Mouse (Mus musculus): ENCODE data around the gene Smad3.

Gene Smad3

DNA sequence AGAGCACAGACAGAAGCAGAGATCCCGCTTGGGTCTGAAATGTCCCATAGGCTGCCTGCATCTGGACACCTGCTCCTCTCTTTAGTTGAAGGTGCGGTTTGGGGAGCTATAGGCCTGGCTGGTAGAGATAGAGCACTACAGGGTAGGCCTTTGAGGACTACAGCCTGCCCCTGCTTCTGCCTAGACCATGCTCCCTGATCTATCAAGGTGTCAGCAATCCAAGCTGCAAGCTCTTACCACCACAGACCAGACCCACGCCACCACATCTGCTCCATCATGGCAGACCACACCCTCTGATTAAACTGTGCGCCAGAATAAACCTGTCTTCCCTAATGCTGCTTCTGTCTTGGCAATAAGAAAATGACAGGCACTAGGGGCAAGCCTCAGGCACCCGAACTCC lies 13.2 kb downstream of the Smad3 start:
- no peak for DNase-seq

DNA sequence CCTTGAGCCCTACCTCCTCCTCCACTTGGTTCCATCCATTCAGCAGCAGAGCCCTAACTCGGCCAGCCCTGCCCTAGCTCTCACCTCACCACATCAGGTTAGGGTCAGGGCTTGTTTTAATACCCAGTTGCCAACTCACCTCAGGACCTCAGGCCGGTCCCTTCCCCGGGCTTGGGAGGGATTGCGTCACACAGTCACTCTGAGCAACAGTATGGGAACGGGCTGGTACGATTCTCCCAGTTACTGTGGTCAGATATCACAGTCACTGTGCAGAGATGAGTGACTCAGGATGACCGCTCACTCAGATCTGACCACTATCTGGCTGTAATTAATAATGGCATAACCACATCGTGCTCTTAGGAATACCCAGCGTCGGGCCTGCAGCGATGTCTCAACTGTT lies 14.0 kb downstream of the Smad3 start:
- DNase-seq, result no peak

DNA sequence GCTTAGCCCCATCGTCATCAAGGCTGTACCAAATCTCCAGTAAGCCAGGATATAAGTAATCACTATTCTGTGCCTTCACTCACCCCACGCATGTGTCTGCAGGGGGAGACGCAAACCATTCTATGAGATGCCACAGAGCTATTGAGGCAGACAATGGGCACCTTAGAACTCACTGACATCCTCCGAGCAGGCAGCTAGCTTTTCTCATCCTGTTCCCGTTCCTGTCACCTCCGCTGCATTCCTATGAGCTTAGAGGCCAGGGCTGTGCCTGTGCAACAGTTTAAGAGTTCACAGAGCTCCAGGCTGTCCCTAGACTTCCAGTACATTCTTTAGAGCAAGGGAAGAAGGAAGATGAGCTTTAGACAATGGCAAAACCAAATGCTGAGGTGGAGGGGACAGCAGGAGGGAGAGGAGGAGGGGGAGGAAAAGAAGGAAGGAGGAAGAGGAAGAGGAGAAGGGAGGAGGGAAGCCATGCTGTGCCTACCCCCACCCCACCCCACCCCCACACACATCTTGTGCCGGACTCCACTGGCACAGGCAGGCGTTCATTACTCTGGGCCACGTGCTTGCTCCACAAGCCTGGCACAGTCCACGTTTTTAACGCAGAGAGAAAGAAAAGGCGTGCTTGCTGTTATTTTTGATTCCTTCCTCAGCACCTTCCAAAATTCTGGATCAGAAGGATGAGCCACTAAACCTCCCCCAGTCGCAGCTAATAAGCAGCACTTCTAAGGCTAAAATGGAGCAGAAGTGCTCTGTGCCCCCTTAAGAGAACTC lies 14.7 kb downstream of the Smad3 start:
- DNase-seq, result no peak

DNA sequence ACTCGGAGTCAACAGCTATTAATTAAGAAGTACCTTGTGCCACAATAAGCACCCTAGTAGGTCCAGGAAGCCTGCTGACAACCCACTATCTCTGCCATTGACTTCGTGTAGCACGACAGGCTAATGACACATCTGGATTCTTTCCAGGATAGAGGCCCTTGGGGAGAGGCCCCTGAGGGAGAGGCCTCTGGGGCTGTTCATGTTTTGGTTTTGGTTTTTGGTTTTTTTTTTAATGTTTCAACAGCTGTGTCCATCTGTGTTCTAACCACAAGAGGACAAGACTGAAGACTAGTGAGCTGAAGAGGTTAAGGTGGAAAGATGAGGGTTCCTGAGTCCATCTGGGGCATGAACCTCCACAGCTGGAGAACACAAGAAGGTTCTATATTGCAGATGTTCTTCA lies 15.5 kb downstream of the Smad3 start:
- DNase-seq, result peak; percentile 63

DNA sequence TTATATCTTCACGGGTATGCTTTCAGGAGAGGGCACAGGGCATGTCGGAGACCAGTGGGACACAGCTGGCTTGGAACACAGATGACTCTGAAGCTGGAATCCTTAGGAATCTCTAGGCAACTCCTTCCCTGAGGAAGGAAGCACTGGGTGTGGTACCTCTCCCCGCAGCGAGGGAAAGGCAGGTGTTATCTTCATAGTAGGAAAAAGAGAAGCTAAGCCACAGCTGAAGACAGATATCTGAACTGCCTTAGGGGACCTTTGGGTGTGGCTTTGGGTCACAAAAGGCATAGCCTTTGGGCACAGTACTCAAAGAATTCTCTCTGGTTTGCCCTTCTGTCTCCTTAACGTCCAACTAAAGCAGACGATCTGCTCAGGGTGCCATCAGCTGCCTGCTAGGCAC lies 16.0 kb downstream of the Smad3 start:
- no peak for DNase-seq

DNA sequence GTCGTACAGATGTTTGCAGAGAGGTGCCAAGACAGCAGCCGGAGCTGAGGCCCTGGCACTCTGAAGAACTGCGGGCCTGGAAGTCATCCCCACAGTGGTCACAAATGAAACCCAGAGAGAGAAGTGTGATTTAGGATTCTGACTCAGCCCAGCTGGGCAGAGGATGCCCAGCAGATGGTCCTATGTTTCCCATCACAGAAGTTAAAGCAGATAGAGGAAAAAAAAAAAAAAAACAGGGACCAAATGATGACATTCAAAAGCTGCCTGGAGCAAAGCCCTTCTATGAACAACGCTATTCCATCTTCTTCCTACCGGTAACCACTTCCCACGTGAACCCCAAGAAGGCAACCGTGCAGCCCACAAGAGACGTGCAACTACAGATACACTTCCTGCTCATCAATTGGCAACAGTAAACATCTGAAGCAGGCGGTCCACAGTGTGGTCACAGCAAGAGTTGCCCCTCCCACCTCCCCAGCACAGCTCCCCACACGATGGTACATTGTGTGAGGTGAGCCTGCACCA lies 17.4 kb downstream of the Smad3 start:
- DNase-seq, result no peak

DNA sequence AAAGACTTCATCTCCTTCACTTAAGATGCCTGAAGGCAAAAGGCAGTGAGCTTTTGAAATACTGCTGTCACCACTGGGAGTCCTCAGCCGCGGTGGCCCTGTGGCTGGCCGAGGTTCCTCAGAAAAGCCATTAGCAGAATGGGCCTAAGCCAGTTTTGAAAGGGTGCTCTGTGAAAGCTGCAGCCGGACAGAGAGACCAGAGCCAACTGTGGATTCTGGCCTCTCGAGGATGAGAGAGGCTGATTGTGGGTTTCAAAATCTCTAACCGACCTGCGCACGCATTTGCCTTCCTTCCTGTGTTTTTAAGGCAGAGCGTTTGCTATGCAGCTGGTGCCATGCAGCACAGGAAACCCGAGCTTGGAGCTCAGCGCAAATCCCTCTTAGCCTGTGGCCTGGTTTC lies 19.0 kb downstream of the Smad3 start:
- no peak for DNase-seq

DNA sequence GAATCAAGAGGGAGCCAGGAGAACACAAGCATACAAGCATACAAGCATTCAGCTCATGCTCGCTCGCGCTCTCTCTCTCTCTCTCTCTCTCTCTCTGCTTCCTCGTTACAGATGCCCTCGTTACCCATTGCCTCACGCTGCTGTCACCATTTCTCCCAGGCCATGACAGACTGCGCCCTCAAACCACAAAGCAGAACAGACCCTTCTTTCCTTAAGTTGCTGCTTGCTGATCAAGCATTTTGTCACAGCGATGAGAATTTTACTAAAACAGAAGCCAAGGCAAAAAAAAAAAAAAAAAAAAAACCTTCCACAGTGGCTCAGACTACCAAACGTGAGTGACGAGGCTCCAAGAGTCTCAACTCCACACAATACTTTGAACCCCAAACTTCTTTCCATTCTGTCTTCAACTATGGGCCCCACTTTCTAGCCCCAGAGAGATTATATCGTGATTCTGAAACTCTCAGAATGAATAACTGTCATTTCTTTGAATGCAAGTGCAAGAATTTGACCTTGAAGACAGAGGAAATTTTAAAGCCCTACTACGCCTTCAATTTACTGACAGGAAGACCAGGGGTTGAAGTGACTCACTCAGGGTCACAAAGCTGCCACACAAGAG lies 19.6 kb downstream of the Smad3 start:
- DNase-seq, result no peak

DNA sequence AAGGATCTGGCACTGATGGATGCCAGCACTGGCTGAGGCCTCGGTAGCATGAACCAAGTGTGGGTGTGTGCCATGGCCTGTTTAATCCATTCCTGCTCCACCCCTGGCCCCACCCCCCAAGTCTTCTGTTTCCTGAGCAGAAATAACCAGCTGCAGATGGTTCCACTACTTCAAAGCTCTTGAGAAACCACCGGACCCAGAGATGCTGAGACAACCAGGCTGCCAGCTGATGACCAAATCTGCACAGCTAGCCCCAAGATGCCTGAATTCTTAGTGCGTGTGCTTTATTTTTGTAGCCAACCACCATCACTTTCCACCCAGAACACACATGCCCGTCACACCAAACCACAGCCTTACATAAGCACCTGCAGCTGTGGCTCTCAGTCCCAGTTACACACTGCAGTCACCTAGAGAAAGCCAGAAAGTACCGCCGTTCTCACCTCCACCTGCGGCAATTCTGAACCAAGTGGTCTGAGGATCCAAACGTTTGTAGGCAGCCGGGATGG lies 20.3 kb downstream of the Smad3 start:
- peak; percentile 77 for DNase-seq

DNA sequence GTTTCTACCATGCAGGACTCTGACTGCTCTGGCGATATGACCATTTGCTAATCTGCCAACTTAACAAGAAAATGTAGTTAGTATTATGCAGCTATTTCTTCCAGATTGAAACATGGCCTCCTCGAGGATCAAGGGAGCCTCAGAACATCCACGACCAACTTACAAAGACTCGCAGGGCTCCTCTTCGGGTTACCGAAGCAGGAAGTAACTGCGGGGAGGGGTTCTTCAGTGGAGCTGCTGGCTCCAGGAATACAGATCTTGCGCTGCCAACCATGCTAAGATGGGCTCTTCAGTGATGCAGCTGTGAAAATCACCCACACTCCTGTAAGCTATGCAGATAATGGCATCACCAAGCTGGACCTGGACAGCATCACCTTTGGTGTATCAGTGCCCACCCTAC lies 23.5 kb downstream of the Smad3 start:
- DNase-seq, result no peak

DNA sequence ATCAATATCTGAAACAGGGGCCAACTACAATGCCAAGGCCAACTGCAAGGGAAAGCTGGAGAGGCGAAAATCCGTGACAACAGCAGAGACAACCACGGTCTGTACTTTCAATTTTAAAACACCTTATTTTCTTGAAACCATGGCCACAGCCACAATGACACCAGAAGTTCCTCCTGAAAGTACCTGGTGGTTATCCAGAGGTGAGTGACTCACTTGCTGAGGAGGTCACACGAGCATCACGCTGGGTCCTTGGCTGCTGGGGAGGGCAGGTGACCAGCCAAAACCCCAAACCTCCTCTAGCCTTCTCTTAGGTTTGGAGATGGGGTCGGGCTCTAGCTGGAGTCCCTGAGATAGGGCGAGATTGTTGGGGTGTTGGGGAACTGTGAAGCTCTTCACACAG lies 25.1 kb downstream of the Smad3 start:
- no peak for DNase-seq

DNA sequence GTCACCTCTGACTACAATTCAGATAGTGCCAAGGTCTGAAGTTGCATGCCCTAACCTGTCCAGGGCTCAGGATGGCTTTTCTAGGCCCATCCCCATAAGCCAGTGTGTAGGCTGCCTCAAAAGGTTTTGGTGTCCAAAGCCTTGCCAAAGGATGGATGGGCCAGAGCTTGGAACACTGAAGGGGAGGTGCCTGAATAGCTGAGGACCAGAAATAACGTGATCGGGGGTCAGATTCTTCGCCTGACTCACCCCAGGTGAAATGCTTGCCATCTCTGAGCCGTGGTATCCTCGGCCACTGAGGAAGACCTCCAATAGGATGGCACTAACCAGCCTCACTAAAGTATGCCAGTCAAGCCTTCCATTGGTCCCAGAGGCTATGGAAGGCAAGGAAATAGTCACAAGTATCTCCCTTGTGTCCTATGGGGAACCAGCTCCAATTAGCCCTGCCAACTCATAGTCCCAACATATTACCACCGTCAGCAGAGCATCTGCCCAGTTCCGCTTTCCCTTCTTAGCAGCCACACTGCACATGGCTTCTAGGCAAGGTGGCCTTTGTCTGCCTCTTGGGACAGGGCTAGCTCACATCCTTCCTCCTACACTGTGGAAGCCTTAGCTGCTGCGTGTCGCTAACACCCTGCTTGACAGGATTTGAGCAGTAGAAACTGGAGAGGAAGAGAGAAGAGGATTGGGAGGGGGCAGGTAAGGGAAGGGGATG lies 26.5 kb downstream of the Smad3 start:
- no peak for DNase-seq

DNA sequence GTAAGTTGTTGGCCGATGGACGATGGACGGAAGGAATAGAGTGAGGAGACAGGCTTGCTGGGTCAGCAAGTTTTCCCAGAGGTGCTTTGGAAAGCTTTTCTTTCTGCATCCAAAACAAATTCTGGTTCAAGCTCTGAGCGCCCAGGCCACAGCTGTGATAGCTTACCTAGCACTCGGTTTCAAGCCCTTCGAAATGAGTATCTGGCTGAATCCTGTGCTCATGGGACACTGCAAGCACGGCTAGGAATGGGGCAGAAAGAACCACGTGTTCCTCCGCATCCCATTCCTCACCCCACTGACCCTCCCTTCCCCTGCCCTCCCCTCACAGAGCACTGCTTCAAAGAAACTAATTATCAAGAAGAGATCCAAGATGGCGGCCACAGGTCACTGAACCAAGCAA lies 28.8 kb downstream of the Smad3 start:
- peak; percentile 47 for DNase-seq

DNA sequence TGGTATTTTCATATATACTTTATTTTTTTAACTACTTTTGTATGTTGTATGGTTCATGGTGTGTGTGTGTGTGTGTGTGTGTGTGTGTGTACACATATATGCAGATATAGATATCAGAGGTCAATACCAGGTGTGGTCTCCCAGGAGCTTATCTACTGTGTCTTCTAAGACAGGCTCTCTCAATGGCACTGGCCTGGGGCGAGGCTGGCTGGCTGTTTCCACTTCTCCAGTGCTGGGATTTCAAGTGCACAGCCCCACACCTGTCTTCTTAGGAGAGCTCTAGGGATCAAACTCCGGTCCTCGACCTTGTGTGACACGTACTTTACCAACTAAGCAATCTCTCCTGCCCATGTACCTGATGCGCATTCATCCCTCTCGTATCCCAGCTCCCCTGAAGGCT lies 30.7 kb downstream of the Smad3 start:
- DNase-seq, result no peak

DNA sequence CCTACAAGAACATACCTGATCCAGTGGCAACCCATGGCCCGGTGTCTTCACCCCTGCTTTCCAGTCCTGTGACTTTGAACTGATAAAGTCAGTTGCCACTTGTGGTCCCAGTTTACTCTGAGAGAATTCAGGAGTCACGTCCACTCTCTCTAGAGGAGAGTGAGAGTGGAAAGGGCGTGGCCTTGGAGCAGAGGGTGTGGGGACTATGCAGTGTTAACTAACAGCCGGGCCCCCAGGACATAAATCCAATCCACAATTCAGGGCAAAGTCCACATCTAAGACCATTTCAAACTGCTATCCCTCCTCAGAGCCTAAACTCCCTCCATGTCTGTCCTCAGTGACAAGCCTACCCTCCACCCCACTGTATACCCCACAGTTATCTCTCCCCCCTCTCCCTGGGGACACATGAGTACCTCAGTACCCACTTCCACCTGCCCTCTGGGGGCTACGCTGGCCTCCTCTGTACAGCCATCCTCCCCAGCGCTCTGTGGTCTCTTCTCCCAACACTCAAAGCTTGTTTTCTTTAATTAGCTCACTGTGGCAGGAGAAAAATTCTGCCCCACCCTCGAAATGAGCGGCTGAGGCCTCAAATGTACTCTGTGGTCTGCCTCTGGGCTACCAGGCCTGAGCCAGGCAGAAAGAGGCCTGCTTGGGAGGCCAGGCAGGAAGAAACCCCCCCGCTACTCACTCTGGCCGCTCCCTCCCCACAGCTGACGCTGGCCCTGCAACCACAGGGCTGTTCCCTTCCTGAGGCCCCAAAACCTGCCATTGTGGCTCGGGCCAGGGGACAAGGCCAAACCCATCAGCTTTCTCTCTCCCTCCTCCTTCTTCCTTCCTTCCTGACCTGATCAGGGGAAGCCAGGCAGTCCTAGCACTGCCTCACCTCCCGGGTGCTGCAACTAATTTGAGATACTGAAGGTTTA lies 31.4 kb downstream of the Smad3 start:
- DNase-seq, result peak; percentile 49

DNA sequence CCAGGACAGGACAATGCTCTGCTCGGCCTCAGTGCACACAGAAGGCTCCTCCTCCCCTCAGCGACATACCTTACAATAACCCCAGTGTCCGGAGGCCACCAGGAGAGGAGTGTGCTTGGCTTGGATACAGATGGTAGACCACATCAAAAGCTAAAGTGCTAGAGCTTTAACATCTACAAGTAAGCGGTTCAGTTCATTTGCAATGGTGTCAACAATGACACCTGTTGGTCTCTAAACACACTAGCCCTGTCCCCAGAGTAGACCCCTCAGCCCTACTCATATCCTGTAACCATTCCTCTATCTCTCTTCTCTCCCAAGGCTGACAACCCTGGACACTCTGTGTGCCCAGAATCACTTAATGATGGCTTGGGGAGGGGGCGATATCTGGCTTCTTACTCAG lies 33.0 kb downstream of the Smad3 start:
- no peak for DNase-seq

DNA sequence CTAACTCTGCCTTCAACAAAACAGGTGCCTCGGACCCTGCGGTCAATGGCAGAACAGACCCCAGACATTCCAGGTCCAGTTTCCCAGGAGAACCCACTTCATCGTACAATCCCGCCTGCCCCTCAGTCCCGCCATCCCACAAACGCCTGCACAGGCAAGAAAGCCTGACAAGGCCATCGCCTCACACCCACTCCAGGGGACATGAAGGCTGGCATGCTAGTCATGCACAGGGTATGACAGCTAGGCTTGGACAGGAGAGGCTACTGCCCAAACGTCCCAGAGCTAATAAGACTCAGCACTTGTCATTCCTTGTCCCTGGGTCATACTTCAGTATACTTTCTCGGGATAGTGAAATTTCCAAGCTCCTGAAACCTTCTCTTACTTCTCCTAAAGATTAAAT lies 34.9 kb downstream of the Smad3 start:
- DNase-seq, result no peak

DNA sequence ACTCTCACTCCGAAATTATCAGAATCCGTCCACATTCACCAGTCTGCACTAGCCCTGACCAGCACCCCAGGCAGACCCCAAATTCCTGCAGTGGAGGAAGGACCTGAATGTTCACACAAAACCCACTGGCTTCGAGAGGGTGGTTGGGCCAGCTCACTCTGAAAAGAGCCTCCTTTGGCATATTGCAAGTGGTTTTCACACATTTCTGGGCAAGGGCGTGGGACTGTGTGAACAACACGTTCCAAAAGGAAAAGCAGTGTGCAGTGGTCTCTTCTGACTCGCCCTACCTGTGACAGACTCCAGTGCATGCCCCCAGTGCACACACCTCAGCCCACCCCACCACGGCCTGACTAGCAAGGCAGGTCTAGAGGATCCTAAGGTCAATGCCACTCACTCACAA lies 35.4 kb downstream of the Smad3 start:
- DNase-seq, result no peak

DNA sequence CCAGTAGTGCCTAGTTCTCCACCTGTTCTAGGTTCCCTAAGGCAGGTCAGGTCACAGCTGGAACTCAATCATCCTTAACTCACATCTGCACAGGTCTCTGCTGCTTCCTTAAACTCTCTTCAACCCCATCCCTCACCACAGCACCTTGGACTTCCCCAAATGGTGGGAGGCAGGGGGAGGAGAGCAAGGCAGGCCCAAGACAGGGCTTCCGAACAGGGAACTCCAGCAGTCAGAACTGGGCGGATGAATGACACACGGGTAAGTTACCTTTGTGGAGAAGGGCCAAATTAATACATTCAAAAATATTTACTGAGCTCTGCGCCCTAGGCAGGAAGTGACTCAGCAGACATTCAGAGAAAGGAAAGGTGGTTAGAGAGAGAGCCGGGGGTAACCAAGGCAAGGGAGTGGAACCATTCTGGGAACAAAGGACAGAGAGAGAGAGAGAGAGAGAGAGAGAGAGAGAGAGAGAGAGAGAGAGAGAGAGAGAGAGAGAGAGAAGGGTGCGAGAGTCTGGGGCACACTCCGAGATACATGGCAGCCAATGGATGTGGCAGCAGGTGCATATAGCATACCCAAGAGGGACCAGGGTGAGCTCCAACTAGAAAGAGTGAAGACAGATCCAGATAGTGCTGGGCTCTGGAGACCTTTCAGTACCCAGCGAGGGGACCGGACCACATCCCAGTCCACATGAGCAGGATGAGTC lies 36.1 kb downstream of the Smad3 start:
- DNase-seq, result no peak

DNA sequence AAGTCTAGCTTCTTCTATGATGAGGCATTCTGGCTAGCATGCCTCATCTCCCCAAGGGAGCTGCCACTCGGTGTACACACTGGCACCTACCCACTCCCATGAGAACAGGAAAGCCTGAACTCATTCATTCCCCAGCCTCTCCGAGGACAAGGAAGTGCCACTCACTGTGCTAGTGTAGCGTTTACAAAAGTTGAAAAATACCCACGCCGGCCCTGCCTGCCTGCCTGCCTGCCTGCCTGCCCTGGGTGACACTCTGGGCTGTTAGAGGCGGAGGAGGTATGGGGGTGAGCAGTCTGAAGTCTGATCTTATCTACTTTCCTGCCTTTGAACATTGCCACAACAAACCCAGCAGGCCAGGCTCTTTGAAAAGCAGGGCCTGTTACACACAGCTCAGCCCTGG lies 37.1 kb downstream of the Smad3 start:
- peak; percentile 44 for DNase-seq

DNA sequence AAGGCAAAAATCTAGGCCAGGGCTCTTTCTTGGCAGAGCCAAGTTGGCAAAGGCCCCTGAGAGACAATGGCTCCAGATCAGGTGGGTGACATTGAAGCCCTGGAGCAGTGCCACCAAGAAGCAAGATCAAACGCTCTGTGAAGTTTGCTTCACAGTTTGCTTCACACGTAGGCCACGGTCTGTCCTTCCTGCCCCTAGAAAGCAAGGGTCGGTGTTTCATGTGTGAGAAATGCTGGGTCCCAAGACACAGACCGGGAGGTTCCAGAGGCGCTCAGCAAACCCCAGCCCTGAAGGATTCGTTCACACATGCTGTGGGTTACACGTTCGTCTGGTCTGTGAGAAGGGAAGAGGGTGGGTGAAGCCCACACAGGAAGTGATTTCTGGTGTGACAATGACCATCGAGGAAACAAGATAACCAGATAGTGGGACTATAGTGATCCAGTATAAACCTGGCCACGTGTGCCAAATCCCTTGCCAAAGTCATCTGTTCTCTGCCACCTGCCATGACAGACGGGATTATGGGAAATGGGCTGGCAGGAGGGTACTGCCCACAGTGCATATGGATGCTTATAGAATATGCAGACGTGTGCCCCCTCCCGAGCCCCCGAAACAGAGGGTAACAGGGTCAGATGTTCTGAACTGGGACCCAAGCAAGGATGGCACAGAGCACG lies 37.9 kb downstream of the Smad3 start:
- no peak for DNase-seq
